Mouse (Mus musculus): ENCODE results near the gene H2-Eb2. TPM values are rescaled to one million over a fixed set of nuclear protein-coding genes. Genes with fewer than 3 reads are reported as not detected.

The H2-Eb2 gene
- total RNA-seq (2012; rRNA removed), result not detected in 2 replicates

- no peak within 1 kb of the TSS for H3K9ac ChIP-seq (ENCODE audit: insufficient read depth, low read depth, low read length, poor library complexity, severe bottlenecking)
- in situ Hi-C loops (cut with MboI; ENCODE audit: low sequenced_read_pairs in 2 of 2, unreplicated experiment in 2 of 2), result no loop called here
- no peak within 1 kb of the TSS for H3K4me3 ChIP-seq (ENCODE audit: insufficient read depth in 1 of 2, low read depth in 1 of 2, low read length in 2 of 2, poor library complexity in 1 of 2, severe bottlenecking in 1 of 2)
- no peak within 1 kb of the TSS for H3K27ac ChIP-seq (ENCODE audit: insufficient read depth, low read depth, low read length, poor library complexity, severe bottlenecking)
- no peak for DNase-seq (ENCODE audit: low read depth, low spot score)
- H3K9me3 ChIP-seq (ENCODE audit: control insufficient read depth, insufficient read depth, low read depth, low read length), result no peaks in the 10 kb centered on the region
- no peaks in the 10 kb centered on the region for H3K36me3 ChIP-seq (ENCODE audit: control insufficient read depth, insufficient read depth, low read length, poor library complexity, severe bottlenecking)
- H3K4me1 ChIP-seq (ENCODE audit: control insufficient read depth in 2 of 2, insufficient read depth in 2 of 2, low read length in 2 of 2, poor library complexity in 1 of 2), result peaks cover 0 to 5% of the 10 kb centered on the region in 2 experiments; a peak in 1 of 4 replicates
- TF ChIP-seq HCFC1 (IDR thresholded peaks at IDR 0.05; ENCODE audit: borderline replicate concordance, insufficient read depth, low read length) (no peak), CHD2 (IDR thresholded peaks at IDR 0.05; ENCODE audit: low read depth, low read length) (no peak), ZC3H11A (IDR thresholded peaks at IDR 0.05; ENCODE audit: borderline replicate concordance, low read depth, low read length) (no peak), ZNF384 (IDR thresholded peaks at IDR 0.05; ENCODE audit: low read depth, low read length) (no peak), MAFK (IDR thresholded peaks at IDR 0.05; ENCODE audit: insufficient read depth, low read depth, low read length) (no peak)
Observed at GRCm38 (mm10) chr17:34325436-34325835, at the start of gene H2-Eb2. Gene H2-Eb2 (plus strand): TSS chr17:34325665.

GRCm38 (mm10) chr17:34280499-34281038 is 44.9 kb upstream of the H2-Eb2 start:
- no peak for DNase-seq (ENCODE audit: low read depth, low spot score)
- Histone ChIP-seq H3K9me3 (ENCODE audit: control insufficient read depth, insufficient read depth, low read depth, low read length) (no peaks in the 10 kb centered on the region), H3K4me3 (ENCODE audit: insufficient read depth in 1 of 2, low read depth in 1 of 2, low read length in 2 of 2, poor library complexity in 1 of 2, severe bottlenecking in 1 of 2) (no peak overlapping the region), H3K27ac (ENCODE audit: insufficient read depth, low read depth, low read length, poor library complexity, severe bottlenecking) (no peak overlapping the region), H3K4me1 (ENCODE audit: control insufficient read depth in 2 of 2, insufficient read depth in 2 of 2, low read length in 2 of 2, poor library complexity in 1 of 2) (no peaks in the 10 kb centered on the region), H3K9ac (ENCODE audit: insufficient read depth, low read depth, low read length, poor library complexity, severe bottlenecking) (no peak overlapping the region), H3K36me3 (ENCODE audit: control insufficient read depth, insufficient read depth, low read length, poor library complexity, severe bottlenecking) (no peaks in the 10 kb centered on the region)
- in situ Hi-C loops (cut with MboI; ENCODE audit: low sequenced_read_pairs in 2 of 2, unreplicated experiment in 2 of 2), result no loop called here
- TF ChIP-seq CHD2 (IDR thresholded peaks at IDR 0.05; ENCODE audit: low read depth, low read length) (no peak), HCFC1 (IDR thresholded peaks at IDR 0.05; ENCODE audit: borderline replicate concordance, insufficient read depth, low read length) (no peak), ZNF384 (IDR thresholded peaks at IDR 0.05; ENCODE audit: low read depth, low read length) (no peak), MAFK (IDR thresholded peaks at IDR 0.05; ENCODE audit: insufficient read depth, low read depth, low read length) (no peak), ZC3H11A (IDR thresholded peaks at IDR 0.05; ENCODE audit: borderline replicate concordance, low read depth, low read length) (no peak)

- no peak for DNase-seq (ENCODE audit: low read depth, low spot score)
- TF ChIP-seq CHD2 (IDR thresholded peaks at IDR 0.05; ENCODE audit: low read depth, low read length), result no peak
- no peak for TF ChIP-seq HCFC1 (IDR thresholded peaks at IDR 0.05; ENCODE audit: borderline replicate concordance, insufficient read depth, low read length)
- no peak overlapping the region for H3K9ac ChIP-seq (ENCODE audit: insufficient read depth, low read depth, low read length, poor library complexity, severe bottlenecking)
- H3K4me1 ChIP-seq (ENCODE audit: control insufficient read depth in 2 of 2, insufficient read depth in 2 of 2, low read length in 2 of 2, poor library complexity in 1 of 2), result no peaks in the 10 kb centered on the region
- no peak overlapping the region for H3K4me3 ChIP-seq (ENCODE audit: insufficient read depth in 1 of 2, low read depth in 1 of 2, low read length in 2 of 2, poor library complexity in 1 of 2, severe bottlenecking in 1 of 2)
- H3K27ac ChIP-seq (ENCODE audit: insufficient read depth, low read depth, low read length, poor library complexity, severe bottlenecking), result no peak overlapping the region
- in situ Hi-C loops (cut with MboI; ENCODE audit: low sequenced_read_pairs in 2 of 2, unreplicated experiment in 2 of 2), result no loop called here
- no peaks in the 10 kb centered on the region for H3K9me3 ChIP-seq (ENCODE audit: control insufficient read depth, insufficient read depth, low read depth, low read length)
- H3K36me3 ChIP-seq (ENCODE audit: control insufficient read depth, insufficient read depth, low read length, poor library complexity, severe bottlenecking), result no peaks in the 10 kb centered on the region
Observed at GRCm38 (mm10) chr17:34281836-34282235, 43.6 kb upstream of the H2-Eb2 start.

GRCm38 (mm10) chr17:34285371-34285770 is 40.1 kb upstream of the H2-Eb2 start:
- H3K27ac ChIP-seq (ENCODE audit: insufficient read depth, low read depth, low read length, poor library complexity, severe bottlenecking), result no peak overlapping the region
- H3K9me3 ChIP-seq (ENCODE audit: control insufficient read depth, insufficient read depth, low read depth, low read length), result no peaks in the 10 kb centered on the region
- no peak for TF ChIP-seq ZNF384 (IDR thresholded peaks at IDR 0.05; ENCODE audit: low read depth, low read length)
- no peak for TF ChIP-seq MAFK (IDR thresholded peaks at IDR 0.05; ENCODE audit: insufficient read depth, low read depth, low read length)
- TF ChIP-seq CHD2 (IDR thresholded peaks at IDR 0.05; ENCODE audit: low read depth, low read length), result no peak
- no peak for TF ChIP-seq ZC3H11A (IDR thresholded peaks at IDR 0.05; ENCODE audit: borderline replicate concordance, low read depth, low read length)
- no peak for TF ChIP-seq HCFC1 (IDR thresholded peaks at IDR 0.05; ENCODE audit: borderline replicate concordance, insufficient read depth, low read length)
- H3K36me3 ChIP-seq (ENCODE audit: control insufficient read depth, insufficient read depth, low read length, poor library complexity, severe bottlenecking), result no peaks in the 10 kb centered on the region
- no peaks in the 10 kb centered on the region for H3K4me1 ChIP-seq (ENCODE audit: control insufficient read depth in 2 of 2, insufficient read depth in 2 of 2, low read length in 2 of 2, poor library complexity in 1 of 2)
- DNase-seq (ENCODE audit: low read depth, low spot score), result no peak
- in situ Hi-C loops (cut with MboI; ENCODE audit: low sequenced_read_pairs in 2 of 2, unreplicated experiment in 2 of 2), result no loop called here
- no peak overlapping the region for H3K4me3 ChIP-seq (ENCODE audit: insufficient read depth in 1 of 2, low read depth in 1 of 2, low read length in 2 of 2, poor library complexity in 1 of 2, severe bottlenecking in 1 of 2)
- no peak overlapping the region for H3K9ac ChIP-seq (ENCODE audit: insufficient read depth, low read depth, low read length, poor library complexity, severe bottlenecking)

- no peak overlapping the region for H3K27ac ChIP-seq (ENCODE audit: insufficient read depth, low read depth, low read length, poor library complexity, severe bottlenecking)
- no peaks in the 10 kb centered on the region for H3K36me3 ChIP-seq (ENCODE audit: control insufficient read depth, insufficient read depth, low read length, poor library complexity, severe bottlenecking)
- TF ChIP-seq MAFK (IDR thresholded peaks at IDR 0.05; ENCODE audit: insufficient read depth, low read depth, low read length) (no peak), CHD2 (IDR thresholded peaks at IDR 0.05; ENCODE audit: low read depth, low read length) (no peak), ZC3H11A (IDR thresholded peaks at IDR 0.05; ENCODE audit: borderline replicate concordance, low read depth, low read length) (no peak), ZNF384 (IDR thresholded peaks at IDR 0.05; ENCODE audit: low read depth, low read length) (no peak), HCFC1 (IDR thresholded peaks at IDR 0.05; ENCODE audit: borderline replicate concordance, insufficient read depth, low read length) (no peak)
- no peak for DNase-seq (ENCODE audit: low read depth, low spot score)
- H3K4me3 ChIP-seq (ENCODE audit: insufficient read depth in 1 of 2, low read depth in 1 of 2, low read length in 2 of 2, poor library complexity in 1 of 2, severe bottlenecking in 1 of 2), result no peak overlapping the region
- H3K9me3 ChIP-seq (ENCODE audit: control insufficient read depth, insufficient read depth, low read depth, low read length), result no peaks in the 10 kb centered on the region
- in situ Hi-C loops (cut with MboI; ENCODE audit: low sequenced_read_pairs in 2 of 2, unreplicated experiment in 2 of 2), result no loop called here
- H3K9ac ChIP-seq (ENCODE audit: insufficient read depth, low read depth, low read length, poor library complexity, severe bottlenecking), result no peak overlapping the region
- no peaks in the 10 kb centered on the region for H3K4me1 ChIP-seq (ENCODE audit: control insufficient read depth in 2 of 2, insufficient read depth in 2 of 2, low read length in 2 of 2, poor library complexity in 1 of 2)
Observed at GRCm38 (mm10) chr17:34285848-34286247, 39.6 kb upstream of the H2-Eb2 start.
